Mouse (Mus musculus): ENCODE data around the gene Dennd6a.

GRCm38 (mm10) chr14:26595167-26595566, 21.5 kb downstream of the Dennd6a start:
- TF ChIP-seq POLR2A (IDR thresholded peaks at IDR 0.05; ENCODE audit: control insufficient read depth, low read depth, low read length) (no peak), CTCF (IDR thresholded peaks at IDR 0.05; ENCODE audit: control insufficient read depth, insufficient read depth, insufficient replicate concordance, low read depth, low read length) (no peak)
